Mouse (Mus musculus) layer of hippocampus, adult 2 months (tissue): ENCODE data around the gene Myrip. TPM values are rescaled to one million over a fixed set of nuclear protein-coding genes. Genes with fewer than 3 reads are reported as not detected.

ENCODE experiments used
- DNase-seq, 2 experiments: peaks; one replicate each; pipeline ENCODE4 v3.0.0; 2022; ENCODE audit warnings: low spot score in 2 of 2
- H3K27ac ChIP-seq: fragments of 200-600 bp; 2 replicates; pipeline ENCODE4 v1.8.1; 2022
- H3K4me3 ChIP-seq: fragments of 200-600 bp; 2 replicates; pipeline ENCODE4 v1.8.1; 2022; ENCODE audit warnings: mild to moderate bottlenecking
- CTCF ChIP-seq: fragments of 200-600 bp; conservative IDR thresholded peaks from 2 replicates; pipeline ENCODE4 v1.8.1; 2022; ENCODE audit warnings: antibody characterized with exemption, mild to moderate bottlenecking, moderate library complexity
- total RNA-seq, 2 experiments: library from RNA; stranded (reverse); gene quantifications; 2 replicates each; pipeline ENCODE4 v1.2.3; 2021

The Myrip gene
- total RNA-seq, 2 experiments from 2014 or later, result 54.7 to 58.7 TPM

DNA sequence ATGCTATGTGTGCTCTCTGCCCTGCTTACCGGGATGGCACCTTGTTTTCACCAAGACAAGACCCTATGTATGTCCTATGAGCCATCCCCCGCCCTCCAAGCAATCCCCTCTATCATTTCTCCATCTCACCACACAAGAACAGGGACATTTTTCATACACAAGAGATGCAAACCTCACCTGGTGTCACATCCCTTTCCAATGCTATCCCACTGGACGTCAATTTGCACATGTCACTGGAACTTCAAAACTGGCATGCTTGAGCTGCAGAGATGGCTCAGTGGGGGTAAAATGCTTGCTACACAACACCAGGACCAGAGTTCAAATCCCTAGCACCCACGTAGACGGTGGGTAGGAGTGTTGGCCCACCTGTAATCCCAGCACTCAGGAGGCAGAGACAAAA, 196.7 kb downstream of the Myrip start:
- DNase-seq, result no peak
- Histone ChIP-seq H3K4me3 (no peak overlapping the region), H3K27ac (no peak overlapping the region)
- no peak for TF ChIP-seq CTCF

DNA sequence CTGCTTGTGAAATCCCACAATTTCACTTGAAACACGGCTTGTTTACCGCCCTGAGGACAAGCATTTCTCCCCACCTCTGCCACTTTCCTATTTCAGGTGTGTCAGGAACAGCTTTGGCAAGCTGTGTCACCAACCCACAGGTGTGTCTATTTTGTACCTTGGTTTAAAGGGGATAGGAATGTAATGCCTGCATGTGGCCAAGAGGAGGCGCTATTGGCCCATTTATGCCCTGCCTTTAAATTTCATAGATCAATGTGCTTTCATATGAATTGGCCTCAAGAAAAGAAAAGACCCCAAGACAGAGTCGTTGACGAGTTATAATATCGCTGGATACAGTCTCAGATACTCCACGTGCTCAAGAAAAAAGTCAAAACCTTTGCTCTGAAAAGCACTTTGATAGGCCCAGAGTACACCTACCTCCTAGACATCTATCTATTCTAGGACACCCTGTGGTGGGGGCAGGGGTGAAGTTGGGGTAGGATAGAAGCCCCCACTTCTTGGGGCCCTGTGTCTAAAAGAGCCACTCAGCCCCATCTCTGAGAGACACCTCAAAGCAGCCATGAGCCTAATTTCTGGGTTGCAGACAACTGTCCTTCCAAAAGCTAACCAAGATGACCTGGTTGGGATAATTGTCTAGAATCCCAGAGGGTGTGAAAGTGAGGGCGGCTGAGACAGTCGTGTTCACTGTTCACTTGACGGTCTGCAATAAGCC, 200.0 kb downstream of the Myrip start:
- peak; percentile 65 for TF ChIP-seq CTCF
- no peak for DNase-seq
- H3K4me3 ChIP-seq, result no peak overlapping the region
- no peak overlapping the region for H3K27ac ChIP-seq

GRCm38 (mm10) chr9:120502013-120502412, 200.7 kb downstream of the Myrip start:
- DNase-seq, result peak; percentile 70 to 82
- TF ChIP-seq CTCF, result peak; percentile 92
- no peak overlapping the region for H3K27ac ChIP-seq
- H3K4me3 ChIP-seq, result no peak overlapping the region

- no peak overlapping the region for H3K4me3 ChIP-seq
- DNase-seq, result no peak
- H3K27ac ChIP-seq, result no peak overlapping the region
- TF ChIP-seq CTCF, result no peak
Measured at GRCm38 (mm10) chr9:120504423-120504822, 203.1 kb downstream of the Myrip start.

DNA sequence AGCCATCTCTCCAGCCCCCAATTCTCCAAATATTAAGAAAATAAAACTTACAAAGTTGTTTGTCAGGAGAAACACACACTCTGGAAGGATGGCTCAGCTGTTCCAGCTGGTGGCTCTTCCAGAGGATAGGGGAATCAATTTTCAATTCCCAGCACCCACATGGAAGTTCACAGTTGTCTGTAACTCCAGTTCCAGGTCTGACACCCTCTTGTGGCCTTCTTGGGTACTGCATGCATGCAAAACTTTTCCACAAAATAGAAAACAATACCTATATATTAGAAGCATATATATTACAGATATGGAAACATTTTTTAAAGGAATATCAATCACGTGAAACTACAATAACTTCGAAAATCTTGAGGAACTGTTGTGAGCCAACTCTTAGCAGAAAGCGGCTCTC, 210.5 kb downstream of the Myrip start:
- TF ChIP-seq CTCF, result peak; percentile 89
- Histone ChIP-seq H3K4me3 (no peak overlapping the region), H3K27ac (no peak overlapping the region)
- DNase-seq, result peak in 1 of 2 experiments; percentile 44

DNA sequence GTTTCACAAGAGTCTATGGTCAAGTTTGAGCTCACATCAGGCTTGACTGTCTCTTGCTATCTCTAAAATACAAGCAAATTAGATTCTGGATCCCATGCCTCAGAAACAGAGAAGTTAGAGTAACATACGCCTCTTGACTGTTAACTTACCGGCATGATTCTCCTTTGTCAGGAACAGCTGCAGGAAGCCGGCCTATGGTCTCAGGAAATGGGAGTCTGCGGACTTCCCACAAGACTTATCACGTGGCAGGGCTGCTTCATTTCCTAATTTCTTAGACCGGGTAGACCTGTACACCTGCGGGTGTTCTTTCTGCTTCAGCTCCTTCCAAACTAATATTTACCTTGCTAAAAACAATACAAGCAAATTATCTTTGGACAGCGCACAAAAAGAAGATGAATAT, 215.4 kb downstream of the Myrip start:
- Histone ChIP-seq H3K4me3 (no peak overlapping the region), H3K27ac (no peak overlapping the region)
- DNase-seq, result no peak
- TF ChIP-seq CTCF, result no peak

GRCm38 (mm10) chr9:120518946-120519345, 217.6 kb downstream of the Myrip start:
- Histone ChIP-seq H3K27ac (no peak overlapping the region), H3K4me3 (no peak overlapping the region)
- no peak for TF ChIP-seq CTCF
- DNase-seq, result no peak

- TF ChIP-seq CTCF, result peak; percentile 38
Measured at GRCm38 (mm10) chr9:120519469-120520125, 218.3 kb downstream of the Myrip start.

GRCm38 (mm10) chr9:120521161-120521560, 219.8 kb downstream of the Myrip start:
- TF ChIP-seq CTCF, result no peak
- no peak for DNase-seq
- H3K27ac ChIP-seq, result no peak overlapping the region
- H3K4me3 ChIP-seq, result no peak overlapping the region

More at GRCm38 (mm10) chr9:120519469-120520125, 218.3 kb downstream of the Myrip start:
- no peak overlapping the region for H3K27ac ChIP-seq
- DNase-seq, result peak in 1 of 2 experiments; percentile 43
- no peak overlapping the region for H3K4me3 ChIP-seq

Other genes starting within 250 kb of the Myrip start
- gene Cx3cr1, start 231.6 kb upstream of the Myrip start, total RNA-seq, result 10 to 100 TPM; 30.8 to 31.7 TPM
- gene Ccr8, start 209.4 kb upstream of the Myrip start, total RNA-seq, result not detected
- gene Slc25a38, start 191.1 kb upstream of the Myrip start, total RNA-seq, result 10 to 100 TPM; 26.1 to 26.4 TPM
- 100 to 1,000 TPM; 440 to 441 TPM for gene Rpsa, start 173.8 kb upstream of the Myrip start, total RNA-seq
- 100 to 1,000 TPM; 305 to 312 TPM for gene Mobp, start 151.8 kb upstream of the Myrip start, total RNA-seq
- 100 to 1,000 TPM; 203 to 206 TPM for gene Eif1b, start 190.7 kb downstream of the Myrip start, total RNA-seq
- gene Entpd3, start 238.3 kb downstream of the Myrip start, total RNA-seq, result 1 to 10 TPM; 7.6 to 7.7 TPM